Mouse (Mus musculus) forebrain, embryonic 13.5 days (tissue): Measurements from ENCODE around the gene Trim25. TPM values are rescaled to one million over a fixed set of nuclear protein-coding genes. Genes with fewer than 3 reads are reported as not detected.

Experiments used
- ATAC-seq: fragments of 200-750 bp; cut with Nextera tagmentation; 2 replicates; pipeline ENCODE4 v1.8.0; 2017
- H3K27ac ChIP-seq: fragments of 300-500 bp; sonication (generic); 2 replicates; pipeline ENCODE4 v1.5.1; 2015; ENCODE audit warnings: inconsistent platforms, mild to moderate bottlenecking, moderate library complexity
- H3K27me3 ChIP-seq: fragments of 300-500 bp; sonication (generic); 2 replicates; pipeline ENCODE4 v1.6.1; 2015; ENCODE audit warnings: mild to moderate bottlenecking, inconsistent platforms
- H3K36me3 ChIP-seq: fragments of 300-500 bp; sonication (generic); 2 replicates; pipeline ENCODE4 v1.6.1; 2015; ENCODE audit warnings: mild to moderate bottlenecking, inconsistent platforms; ENCODE audit not compliant: poor library complexity, severe bottlenecking
- H3K4me1 ChIP-seq: fragments of 300-500 bp; sonication (generic); 2 replicates; pipeline ENCODE4 v1.6.1; 2015; ENCODE audit warnings: inconsistent platforms
- H3K4me2 ChIP-seq: fragments of 300-500 bp; sonication (generic); 2 replicates; pipeline ENCODE4 v1.6.1; 2015; ENCODE audit warnings: inconsistent platforms, mild to moderate bottlenecking, moderate library complexity
- H3K4me3 ChIP-seq: fragments of 300-500 bp; sonication (generic); 2 replicates; pipeline ENCODE4 v1.5.1; 2015; ENCODE audit warnings: mild to moderate bottlenecking, inconsistent platforms
- H3K9ac ChIP-seq: fragments of 300-500 bp; sonication (generic); 2 replicates; pipeline ENCODE4 v1.6.1; 2015; ENCODE audit warnings: mild to moderate bottlenecking, inconsistent platforms
- H3K9me3 ChIP-seq: fragments of 300-500 bp; sonication (generic); replicated peaks from 2 replicates; pipeline ENCODE4 v1.6.1; 2016; ENCODE audit warnings: inconsistent platforms
- WGBS: fragments of 180-500 bp; shearing (Covaris S2); methylation state at CpG from one replicate; pipeline ENCODE4 v1.1.7; 2015; 5-methylcytosine and 5-hydroxymethylcytosine counted together
- polyA plus RNA-seq: library from polyadenylated mRNA; unstranded; fragments of >200 nt; fragmentation: Nextera tagmentation; extraction: Ambion mirVana; gene quantifications from 2 replicates; pipeline ENCODE4 v1.2.1, GENCODE M21; 2015

Trim25 gene
- polyA plus RNA-seq: 2.4 and 3.0 TPM in 2 replicates

DNA sequence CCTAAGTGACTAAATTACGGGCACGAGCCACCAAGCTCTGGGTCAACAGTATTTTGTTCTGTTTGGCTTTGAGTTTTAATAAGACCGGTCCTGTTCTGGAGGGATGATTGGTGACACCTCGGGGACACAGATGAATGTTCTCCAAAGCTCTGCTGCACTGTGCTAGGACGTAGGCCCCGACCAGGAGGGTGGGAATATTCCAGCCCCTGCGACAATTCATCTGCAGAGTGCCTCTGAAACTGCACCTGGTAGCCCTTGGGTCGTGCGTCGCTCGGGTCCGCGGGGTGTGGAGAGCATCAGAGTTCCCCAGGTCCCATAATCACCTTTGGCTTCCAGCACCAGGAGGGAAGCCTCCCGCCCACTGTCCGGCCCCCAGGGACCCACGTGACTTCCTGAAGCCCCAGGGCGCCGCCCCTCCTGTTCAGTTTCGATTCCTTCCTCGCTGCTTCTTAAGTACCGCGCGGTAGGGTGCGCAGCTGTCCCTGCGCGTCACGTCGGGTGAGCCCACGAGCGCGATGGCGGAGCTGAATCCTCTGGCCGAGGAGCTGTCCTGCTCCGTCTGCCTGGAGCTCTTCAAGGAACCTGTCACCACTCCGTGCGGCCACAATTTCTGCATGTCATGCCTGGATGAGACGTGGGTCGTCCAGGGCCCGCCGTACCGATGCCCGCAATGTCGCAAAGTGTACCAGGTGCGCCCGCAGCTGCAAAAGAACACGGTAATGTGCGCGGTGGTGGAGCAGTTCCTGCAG, at the start of gene Trim25:
TSS of gene Trim25 (plus strand) at position 403 of the 749 bp plus-strand sequence.
- H3K27ac ChIP-seq: no peak within 1 kb of the TSS
- 2% methylated on average over 48 of the region's 48 CpGs for WGBS

GRCm38 (mm10) chr11:88949802-88950639, 49.2 kb upstream of the Trim25 start:
- 90% methylated on average over 8 of the region's 8 CpGs for WGBS
- no peak overlapping the region for H3K27ac ChIP-seq
- H3K4me3 ChIP-seq: no peak overlapping the region
- no peaks in the 10 kb centered on the region for H3K27me3 ChIP-seq
- H3K36me3 ChIP-seq: peaks cover 34% of the 10 kb centered on the region
- H3K9ac ChIP-seq: no peak overlapping the region
- no peak for ATAC-seq
- H3K9me3 ChIP-seq: no peaks in the 10 kb centered on the region
- no peak overlapping the region for H3K4me2 ChIP-seq
- peaks cover 15% of the 10 kb centered on the region for H3K4me1 ChIP-seq

More for the DNA sequence above, at the start of gene Trim25:
- H3K9ac ChIP-seq: peak within 1 kb of the TSS; percentile 49; the same call in 1 of the 2 replicates
- H3K36me3 ChIP-seq: no peaks in the 10 kb centered on the region
- peaks cover 21% of the 10 kb centered on the region for H3K27me3 ChIP-seq
- peak within 1 kb of the TSS; percentile 44 for H3K4me3 ChIP-seq
- H3K4me1 ChIP-seq: peaks cover 11% of the 10 kb centered on the region; the same call in 1 of the 2 replicates
- ATAC-seq: peak; percentile 65; the same call in 1 of the 2 replicates
- H3K9me3 ChIP-seq: no peaks in the 10 kb centered on the region
- H3K4me2 ChIP-seq: peak within 1 kb of the TSS; percentile 57

- H3K4me1 ChIP-seq: peaks cover 19% of the 10 kb centered on the region
- no peak overlapping the region for H3K4me2 ChIP-seq
- peaks cover 27% of the 10 kb centered on the region for H3K36me3 ChIP-seq
- no peak overlapping the region for H3K27ac ChIP-seq
- ATAC-seq: no peak
- 93% methylated on average over 13 of the region's 13 CpGs for WGBS
- no peak overlapping the region for H3K4me3 ChIP-seq
- H3K27me3 ChIP-seq: no peaks in the 10 kb centered on the region
- H3K9me3 ChIP-seq: no peaks in the 10 kb centered on the region
- no peak overlapping the region for H3K9ac ChIP-seq
These were observed 48.4 kb upstream of the Trim25 start for GRCm38 (mm10) chr11:88950640-88951250.

DNA sequence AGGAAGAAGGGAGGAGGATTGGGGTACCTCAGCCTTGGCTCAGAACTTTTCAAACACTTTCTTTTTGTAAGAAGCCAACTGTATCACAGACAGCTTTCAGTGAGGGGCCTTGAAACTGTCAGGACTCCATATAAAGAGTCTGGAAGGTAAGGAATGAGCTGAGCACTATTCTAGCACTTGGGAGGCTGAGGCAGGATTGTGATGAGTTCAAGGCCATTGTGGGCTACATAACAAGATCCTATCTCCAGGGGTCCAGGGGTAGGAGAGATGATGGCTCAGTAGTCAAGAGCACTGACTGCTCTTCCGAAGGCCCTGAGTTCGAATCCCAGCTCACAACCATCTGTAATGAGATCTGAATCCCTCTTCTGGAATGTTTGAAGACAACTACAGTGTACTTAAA, 47.6 kb upstream of the Trim25 start:
- ATAC-seq: no peak
- 86% methylated on average over 2 of the region's 2 CpGs for WGBS
- Histone ChIP-seq H3K27ac (no peak overlapping the region), H3K9me3 (no peaks in the 10 kb centered on the region), H3K9ac (no peak overlapping the region), H3K27me3 (no peaks in the 10 kb centered on the region), H3K4me1 (peaks cover 19% of the 10 kb centered on the region), H3K36me3 (peaks cover 23% of the 10 kb centered on the region), H3K4me2 (no peak overlapping the region), H3K4me3 (no peak overlapping the region)

GRCm38 (mm10) chr11:88952117-88952516, 47.1 kb upstream of the Trim25 start:
- H3K27ac ChIP-seq: no peak overlapping the region
- no peaks in the 10 kb centered on the region for H3K27me3 ChIP-seq
- H3K9ac ChIP-seq: no peak overlapping the region
- no peak overlapping the region for H3K4me2 ChIP-seq
- no peak for ATAC-seq
- peaks cover 19% of the 10 kb centered on the region for H3K4me1 ChIP-seq
- no peak overlapping the region for H3K4me3 ChIP-seq
- WGBS: 97% methylated on average over 5 of the region's 5 CpGs
- H3K36me3 ChIP-seq: peaks cover 18% of the 10 kb centered on the region
- no peaks in the 10 kb centered on the region for H3K9me3 ChIP-seq

- Histone ChIP-seq H3K27ac (no peak overlapping the region), H3K4me1 (peaks cover 19% of the 10 kb centered on the region), H3K4me3 (no peak overlapping the region), H3K36me3 (peaks cover 18% of the 10 kb centered on the region), H3K4me2 (peak overlapping the region; percentile 60; the same call in 1 of the 2 replicates), H3K9ac (no peak overlapping the region), H3K9me3 (no peaks in the 10 kb centered on the region), H3K27me3 (no peaks in the 10 kb centered on the region)
- 98% methylated on average over 3 of the region's 3 CpGs for WGBS
- ATAC-seq: no peak
These were observed 45.6 kb upstream of the Trim25 start for GRCm38 (mm10) chr11:88953582-88953981.

- Histone ChIP-seq H3K4me1 (peaks cover 19% of the 10 kb centered on the region), H3K9me3 (no peaks in the 10 kb centered on the region), H3K4me3 (peak overlapping the region; percentile 45), H3K36me3 (peaks cover 18% of the 10 kb centered on the region), H3K9ac (peak overlapping the region; percentile 54), H3K4me2 (peak overlapping the region; percentile 60), H3K27me3 (no peaks in the 10 kb centered on the region), H3K27ac (no peak overlapping the region)
- under 1% methylated on average over 4 of the region's 4 CpGs for WGBS
- ATAC-seq: peak; percentile 49; the same call in 1 of the 2 replicates
These were observed 44.4 kb upstream of the Trim25 start for GRCm38 (mm10) chr11:88954803-88955202.

GRCm38 (mm10) chr11:88955217-88955969, 43.8 kb upstream of the Trim25 start, which contains the start of gene Scpep1:
Gene Scpep1, minus strand, starts transcription at chr11:88955465.
- peaks cover 19% of the 10 kb centered on the region for H3K4me1 ChIP-seq
- H3K27ac ChIP-seq: no peak within 1 kb of the TSS
- peak within 1 kb of the TSS; percentile 60 for H3K4me2 ChIP-seq
- ATAC-seq: peak; percentile 98
- peak within 1 kb of the TSS; percentile 54 for H3K9ac ChIP-seq
- H3K4me3 ChIP-seq: peak within 1 kb of the TSS; percentile 45
- H3K36me3 ChIP-seq: peaks cover 18% of the 10 kb centered on the region
- no peaks in the 10 kb centered on the region for H3K9me3 ChIP-seq
- no peaks in the 10 kb centered on the region for H3K27me3 ChIP-seq
- WGBS: 5% methylated on average over 34 of the region's 34 CpGs

GRCm38 (mm10) chr11:88958851-88959250, 40.3 kb upstream of the Trim25 start:
- no peaks in the 10 kb centered on the region for H3K9me3 ChIP-seq
- no peak overlapping the region for H3K9ac ChIP-seq
- no peaks in the 10 kb centered on the region for H3K27me3 ChIP-seq
- no peak overlapping the region for H3K27ac ChIP-seq
- WGBS: 88% methylated on average over 3 of the region's 3 CpGs
- peaks cover 14% of the 10 kb centered on the region for H3K4me1 ChIP-seq
- no peak overlapping the region for H3K4me3 ChIP-seq
- no peak for ATAC-seq
- no peak overlapping the region for H3K4me2 ChIP-seq
- H3K36me3 ChIP-seq: no peaks in the 10 kb centered on the region

DNA sequence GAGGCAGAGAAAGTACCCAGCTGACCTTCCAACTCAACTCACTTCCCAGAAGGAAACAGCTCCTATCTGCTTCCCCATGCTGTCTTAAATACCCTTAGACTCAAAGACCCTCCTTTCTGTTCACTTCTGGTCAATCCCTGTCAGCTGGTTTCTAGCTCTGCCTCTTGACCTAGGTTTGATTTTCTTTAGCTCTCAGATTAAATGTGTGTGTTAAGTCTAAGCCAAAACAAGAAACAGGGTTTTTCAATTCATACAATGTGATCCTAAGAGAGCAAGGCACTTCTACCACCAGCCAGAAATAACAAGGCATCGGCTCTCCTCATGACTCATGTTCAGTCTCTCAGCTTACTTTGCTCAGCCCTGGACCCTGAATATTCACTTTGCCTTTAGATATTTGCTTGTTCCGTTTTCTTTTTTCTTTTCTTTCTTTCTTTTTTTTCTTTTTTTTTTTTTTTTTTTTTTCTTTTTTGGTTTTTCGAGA, 32.3 kb upstream of the Trim25 start, which contains the start of gene Elobl:
TSS of gene Elobl (minus strand) at position 51 of the 481 bp plus-strand sequence.
- H3K9ac ChIP-seq: no peak within 1 kb of the TSS
- ATAC-seq: no peak
- no peak within 1 kb of the TSS for H3K27ac ChIP-seq
- no peak within 1 kb of the TSS for H3K4me3 ChIP-seq
- H3K27me3 ChIP-seq: no peaks in the 10 kb centered on the region
- no peaks in the 10 kb centered on the region for H3K36me3 ChIP-seq
- no peaks in the 10 kb centered on the region for H3K9me3 ChIP-seq
- 85% methylated on average over 3 of the region's 3 CpGs for WGBS
- no peak within 1 kb of the TSS for H3K4me2 ChIP-seq
- H3K4me1 ChIP-seq: no peaks in the 10 kb centered on the region

GRCm38 (mm10) chr11:88970202-88970732, 28.9 kb upstream of the Trim25 start, which contains the start of gene Coil:
Gene Coil, plus strand, starts transcription at chr11:88970252.
- Histone ChIP-seq H3K9ac (no peak within 1 kb of the TSS), H3K4me2 (no peak within 1 kb of the TSS), H3K9me3 (no peaks in the 10 kb centered on the region), H3K36me3 (no peaks in the 10 kb centered on the region), H3K4me1 (peaks cover 8% of the 10 kb centered on the region), H3K27me3 (no peaks in the 10 kb centered on the region), H3K4me3 (no peak within 1 kb of the TSS), H3K27ac (no peak within 1 kb of the TSS)
- WGBS: 37% methylated on average over 2 of the region's 2 CpGs
- ATAC-seq: no peak
